Mouse (Mus musculus) thymus, adult 2 months (tissue): ENCODE results near the gene P4ha1.

Experiments
- CTCF ChIP-seq: fragments of 200-500 bp; IDR thresholded peaks from 2 replicates; pipeline ENCODE4 v1.5.1; 2012; ENCODE audit warnings: mild to moderate bottlenecking, control low read depth, low read length, moderate library complexity, borderline replicate concordance; ENCODE audit not compliant: control insufficient read depth, poor library complexity, insufficient read depth; ENCODE audit errors: extremely low read depth
- POLR2A ChIP-seq: fragments of 200-500 bp; IDR thresholded peaks from 2 replicates; pipeline ENCODE4 v1.6.1; 2012; ENCODE audit warnings: mild to moderate bottlenecking, low read length, control low read depth, moderate library complexity; ENCODE audit not compliant: control insufficient read depth, poor library complexity, insufficient read depth; ENCODE audit errors: extremely low read depth

DNA sequence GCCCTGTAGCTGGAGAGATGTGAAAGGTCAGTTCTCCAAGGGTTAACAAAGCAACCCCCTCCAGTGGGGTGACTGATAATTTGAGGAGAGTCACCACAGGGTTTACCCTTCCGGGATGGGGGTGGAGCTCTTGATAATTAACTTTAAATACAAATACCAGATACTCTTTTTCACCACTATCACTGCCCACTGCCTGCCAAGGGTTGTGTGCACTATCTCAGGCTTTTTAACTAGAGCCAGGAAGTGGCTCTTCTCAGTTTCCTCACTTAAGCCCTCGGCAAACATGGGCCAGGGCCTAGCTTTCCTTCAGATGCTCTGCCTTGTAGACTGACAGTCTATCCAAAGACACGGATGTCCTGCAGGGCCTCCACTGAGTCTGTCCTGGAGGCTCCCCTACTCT is 56.8 kb downstream of the P4ha1 start:
- TF ChIP-seq CTCF (no peak), POLR2A (no peak)
